Mouse (Mus musculus) small intestine, adult 2 months (tissue): ENCODE results near the gene Ropn1l.

Experiments used
- CTCF ChIP-seq: fragments of 200-500 bp; IDR thresholded peaks from 2 replicates; pipeline ENCODE4 v1.5.1; 2012; ENCODE audit warnings: low read depth, mild to moderate bottlenecking, control low read depth, inconsistent platforms, low read length, moderate library complexity, mixed read lengths; ENCODE audit not compliant: insufficient replicate concordance, insufficient read length; ENCODE audit errors: extremely low read depth
- POLR2A ChIP-seq: fragments of 200-500 bp; IDR thresholded peaks from 2 replicates; pipeline ENCODE4 v1.6.1; 2012; ENCODE audit warnings: low read depth, mild to moderate bottlenecking, control low read depth, inconsistent platforms, low read length, moderate library complexity

DNA sequence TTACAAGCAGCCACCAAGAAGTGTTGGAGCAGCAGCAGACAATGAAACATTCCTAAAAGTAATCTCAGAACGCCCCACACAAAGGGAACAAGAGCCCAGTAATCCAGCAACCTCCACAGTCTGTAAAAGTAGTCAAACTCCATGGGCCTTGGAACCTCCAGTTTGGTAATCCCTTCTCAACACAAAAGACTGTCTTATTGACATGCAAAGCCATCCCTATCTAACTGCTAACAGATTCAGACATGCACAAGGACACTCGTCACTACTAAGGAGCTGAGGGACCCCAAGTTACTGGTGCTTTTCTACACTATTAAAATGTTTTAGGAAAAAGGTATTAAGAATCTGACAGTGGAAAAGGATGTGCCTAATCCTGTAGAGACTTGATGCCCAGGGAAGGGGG is 33.9 kb upstream of the Ropn1l start:
- TF ChIP-seq POLR2A (no peak), CTCF (no peak)
